Comparison of ENCODE assay signal across 17 mouse cellular contexts in the genomic region with DNA sequence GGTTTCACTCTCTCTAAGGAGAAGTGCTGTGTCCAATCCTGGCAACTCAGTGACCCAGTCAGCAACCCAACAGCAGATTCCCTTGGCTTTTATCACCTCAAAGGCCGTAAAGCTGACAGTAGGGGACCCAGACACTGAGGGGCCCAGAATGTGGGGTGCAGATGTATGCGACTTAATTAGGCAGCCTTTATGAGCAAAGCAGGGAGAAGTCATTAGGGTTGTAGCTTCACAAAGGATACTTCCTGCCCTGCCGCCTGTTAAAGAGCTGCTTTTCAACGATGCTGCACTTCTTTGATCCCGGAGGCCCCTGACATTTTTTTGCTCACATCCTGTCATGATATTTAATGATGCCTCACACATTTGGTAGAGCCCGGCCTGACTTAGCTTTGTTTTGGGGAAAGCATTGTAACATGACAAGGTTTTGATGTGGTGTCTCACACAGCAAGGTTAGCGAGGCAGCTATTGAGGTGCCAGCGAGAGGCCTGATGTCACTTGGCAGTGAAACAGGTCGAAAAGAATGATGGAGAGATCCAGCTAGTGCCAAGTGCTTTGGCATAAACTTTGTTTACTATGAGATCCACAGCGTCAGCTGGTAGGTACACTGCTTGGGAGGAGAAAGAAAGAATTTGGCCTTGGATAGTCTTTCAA.
DNase-seq lines count a peak whose midpoint lies in the region; ATAC-seq and TF ChIP-seq lines count a peak whose summit lies in the region.
"Had no signal": no experiment of that assay in that cellular context is flagged by ENCODE, and none has a peak within 500 bp of the region (broad histone marks: within the 10 kb centered on the region; RNA-seq: fewer than 3 reads in every experiment).

No protein-coding gene starts in this region.

- no peaks in the 10 kb centered on the region for H3K9me3 ChIP-seq in liver, postnatal 0 days (ENCODE audit: low read length)
- no peaks in the 10 kb centered on the region for H3K9me3 ChIP-seq in midbrain, postnatal 0 days (ENCODE audit: low read length)
- H3K9me3 ChIP-seq in intestine, embryonic 16.5 days (ENCODE audit: control insufficient read depth, low read length), result no peaks in the 10 kb centered on the region
- H3K9me3 ChIP-seq: heart, embryonic 13.5 days; stomach, embryonic 15.5 days had no signal

- H3K9ac ChIP-seq in liver, adult 2 months (ENCODE audit: low read depth, low read length), result no peak overlapping the region
- H3K9ac ChIP-seq in liver, postnatal 0 days (replicated peaks), result no peak overlapping the region
- no peak overlapping the region for H3K9ac ChIP-seq in midbrain, postnatal 0 days (replicated peaks; ENCODE audit: low read length, poor library complexity, severe bottlenecking)
- no peak overlapping the region for H3K9ac ChIP-seq in intestine, embryonic 16.5 days (ENCODE audit: low read depth, low read length)
- H3K9ac ChIP-seq: heart, embryonic 13.5 days; liver, embryonic 14.5 days; stomach, embryonic 15.5 days had no signal

- no peaks in the 10 kb centered on the region for H3K79me2 ChIP-seq in liver, adult 2 months (ENCODE audit: control insufficient read depth, insufficient read depth, low read length)

- no peak for ATAC-seq in liver, postnatal 0 days
- no peak for ATAC-seq in midbrain, postnatal 0 days (ENCODE audit: low FRiP score)
- no peak for ATAC-seq in intestine, embryonic 16.5 days
- ATAC-seq: Patski had no signal

- H3K27me3 ChIP-seq in cerebellum, adult 2 months (ENCODE audit: control insufficient read depth, insufficient read depth, low read length), result no peaks in the 10 kb centered on the region
- no peaks in the 10 kb centered on the region; the same call in 1 of the 2 replicates for H3K27me3 ChIP-seq in liver, adult 2 months (ENCODE audit: control insufficient read depth, insufficient read depth, low read length)
- H3K27me3 ChIP-seq in liver, postnatal 0 days (ENCODE audit: insufficient read depth, low read length), result no peaks in the 10 kb centered on the region
- H3K27me3 ChIP-seq in midbrain, postnatal 0 days (ENCODE audit: insufficient read depth, low read length), result no peaks in the 10 kb centered on the region
- H3K27me3 ChIP-seq in intestine, embryonic 16.5 days (replicated peaks; ENCODE audit: control insufficient read depth, insufficient read depth, low read length), result no peaks in the 10 kb centered on the region
- H3K27me3 ChIP-seq: heart, embryonic 13.5 days; megakaryocyte, embryonic 14.5 days; Patski; stomach, embryonic 15.5 days had no signal

- H3K4me1 ChIP-seq in cerebellum, adult 2 months (ENCODE audit: control insufficient read depth, insufficient read depth, low read length), result peaks cover 3% of the 10 kb centered on the region; the same call in 1 of the 2 replicates
- H3K4me1 ChIP-seq in liver, adult 2 months (ENCODE audit: control insufficient read depth, insufficient read depth, low read length), result no peaks in the 10 kb centered on the region
- no peaks in the 10 kb centered on the region for H3K4me1 ChIP-seq in liver, postnatal 0 days (ENCODE audit: insufficient read depth)
- no peaks in the 10 kb centered on the region for H3K4me1 ChIP-seq in midbrain, postnatal 0 days (ENCODE audit: insufficient read depth, low read length)
- H3K4me1 ChIP-seq in intestine, embryonic 16.5 days (ENCODE audit: control insufficient read depth, insufficient read depth, low read length), result no peaks in the 10 kb centered on the region
- H3K4me1 ChIP-seq: heart, embryonic 13.5 days; megakaryocyte, embryonic 14.5 days; stomach, embryonic 15.5 days had no signal

- H3K4me2 ChIP-seq in liver, postnatal 0 days (ENCODE audit: low read depth, low read length), result no peak overlapping the region
- no peak overlapping the region for H3K4me2 ChIP-seq in midbrain, postnatal 0 days (ENCODE audit: low read depth, low read length, poor library complexity, severe bottlenecking)
- H3K4me2 ChIP-seq in intestine, embryonic 16.5 days (ENCODE audit: low read depth, low read length), result no peak overlapping the region
- H3K4me2 ChIP-seq: heart, embryonic 13.5 days; stomach, embryonic 15.5 days had no signal

- WGBS in cerebellum, adult 2 months, result 28% methylated on average over 10 of the region's 10 CpGs
- 70% methylated on average over 10 of the region's 10 CpGs for WGBS in liver, adult 2 months
- WGBS in liver, postnatal 0 days (ENCODE audit: insufficient replicate concordance), result 62% methylated on average over 10 of the region's 10 CpGs
- WGBS in midbrain, postnatal 0 days, result 38% methylated on average over 10 of the region's 10 CpGs
- 51% methylated on average over 10 of the region's 10 CpGs for WGBS in intestine, embryonic 16.5 days

- no peak for TF ChIP-seq POLR2A in cerebellum, adult 2 months (IDR thresholded peaks at IDR 0.05; ENCODE audit: borderline replicate concordance, insufficient read depth, low read length)
- no peak for TF ChIP-seq POLR2A in liver, adult 2 months (IDR thresholded peaks at IDR 0.05; ENCODE audit: extremely low read depth, insufficient read depth, low read length)

- TF ChIP-seq EP300 in liver, postnatal 0 days (IDR thresholded peaks at IDR 0.05; ENCODE audit: low read depth), result no peak

- TF ChIP-seq CTCF in cerebellum, adult 2 months (IDR thresholded peaks at IDR 0.05; ENCODE audit: borderline replicate concordance, insufficient read depth, low read depth, low read length), result no peak
- no peak for TF ChIP-seq CTCF in liver, adult 2 months (IDR thresholded peaks at IDR 0.05; ENCODE audit: low read depth, low read length)
- TF ChIP-seq CTCF in liver, postnatal 0 days (IDR thresholded peaks at IDR 0.05; ENCODE audit: low read depth), result no peak
- TF ChIP-seq CTCF in midbrain, postnatal 0 days (IDR thresholded peaks at IDR 0.05), result no peak

- no peak overlapping the region for H3K4me3 ChIP-seq in cerebellum, adult 2 months (replicated peaks; ENCODE audit: insufficient read depth, low read depth, low read length)
- no peak overlapping the region for H3K4me3 ChIP-seq in liver, adult 2 months (ENCODE audit: insufficient read depth, low read depth, low read length)
- no peak overlapping the region for H3K4me3 ChIP-seq in liver, postnatal 0 days (ENCODE audit: low read depth, low read length)
- no peak overlapping the region for H3K4me3 ChIP-seq in midbrain, postnatal 0 days (ENCODE audit: low read depth, low read length)
- H3K4me3 ChIP-seq in intestine, embryonic 16.5 days (ENCODE audit: low read length), result no peak overlapping the region
- H3K4me3 ChIP-seq: heart, embryonic 13.5 days; megakaryocyte, embryonic 14.5 days; stomach, embryonic 15.5 days had no signal

- no peaks in the 10 kb centered on the region for H3K36me3 ChIP-seq in liver, adult 2 months (ENCODE audit: control insufficient read depth, insufficient read depth, low read length)
- no peaks in the 10 kb centered on the region for H3K36me3 ChIP-seq in liver, postnatal 0 days (replicated peaks; ENCODE audit: insufficient read depth, low read length)
- no peaks in the 10 kb centered on the region for H3K36me3 ChIP-seq in midbrain, postnatal 0 days (ENCODE audit: insufficient read depth, low read length)
- no peaks in the 10 kb centered on the region for H3K36me3 ChIP-seq in intestine, embryonic 16.5 days (ENCODE audit: control insufficient read depth, insufficient read depth, low read length)
- H3K36me3 ChIP-seq: heart, embryonic 13.5 days; stomach, embryonic 15.5 days had no signal

- peak; percentile 9 to 46 for DNase-seq in cerebellum, adult 2 months
- DNase-seq in cerebellum, adult 11-12 months, result no peak
- DNase-seq in liver, adult 2 months (ENCODE audit: extremely low read depth, low read depth, low spot score), result peak; percentile 8
- no peak for DNase-seq in liver, postnatal 0 days
- DNase-seq in cerebellum, postnatal 36 days, result peak; percentile 8 to 12
- DNase-seq in midbrain, postnatal 0 days (ENCODE audit: low spot score), result peak; percentile 70
- DNase-seq: heart, postnatal 4 days; lung, postnatal 10 days; right cerebral cortex, adult 18-20 months; thymus, postnatal 36 days had no signal

- no peak overlapping the region for H3K27ac ChIP-seq in cerebellum, adult 2 months (ENCODE audit: insufficient read depth, low read length)
- H3K27ac ChIP-seq in liver, adult 2 months (replicated peaks; ENCODE audit: insufficient read depth, low read depth, low read length), result no peak overlapping the region
- H3K27ac ChIP-seq in liver, postnatal 0 days (ENCODE audit: low read depth), result no peak overlapping the region
- no peak overlapping the region for H3K27ac ChIP-seq in midbrain, postnatal 0 days (ENCODE audit: low read depth, low read length)
- H3K27ac ChIP-seq in intestine, embryonic 16.5 days (ENCODE audit: low read length), result no peak overlapping the region
- H3K27ac ChIP-seq: heart, embryonic 13.5 days; kidney, postnatal 0 days; liver, embryonic 14.5 days; stomach, embryonic 15.5 days had no signal

Comparison
In these comparisons a context has a peak if more than half of its experiments do, and no peak if none do; other contexts are left out.
1. DNase-seq: peak in cerebellum, adult 2 months (2 of 2), liver, adult 2 months (single experiment), cerebellum, postnatal 36 days (2 of 2) and midbrain, postnatal 0 days (single experiment); none in cerebellum, adult 11-12 months (single experiment) and liver, postnatal 0 days (single experiment).